Mouse (Mus musculus): Measurements from ENCODE around the gene Zfp771. TPM values are rescaled to one million over a fixed set of nuclear protein-coding genes. Genes with fewer than 3 reads are reported as not detected.

The Zfp771 gene
- polyA plus RNA-seq, 1 experiment from 2014 or later, result 13.8 TPM

DNA sequence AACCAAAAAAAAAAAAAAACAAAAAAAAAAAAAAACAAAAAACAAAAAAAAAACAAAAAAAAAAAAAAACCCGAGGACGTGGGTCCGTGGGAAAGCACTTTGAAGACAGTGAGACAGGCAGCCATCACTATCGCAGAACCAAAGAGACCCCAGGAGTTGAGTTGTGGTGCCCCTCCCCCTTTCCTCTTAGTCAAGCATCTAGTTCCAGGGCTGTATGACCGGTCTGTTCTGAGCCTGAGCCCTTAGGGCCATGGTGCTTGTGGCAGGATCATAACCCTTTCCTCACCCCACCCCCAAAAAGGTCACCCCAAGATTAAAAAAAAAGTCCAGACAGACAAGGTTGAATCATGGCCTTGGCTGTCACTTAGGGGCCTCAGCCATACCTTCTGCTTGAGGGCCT, 27.8 kb upstream of the Zfp771 start:
- H3K9me3 ChIP-seq (replicated peaks; ENCODE audit: control insufficient read depth, low read length), result no peaks in the 10 kb centered on the region
- H3K4me2 ChIP-seq (ENCODE audit: low read depth, low read length), result no peak overlapping the region
- no peaks in the 10 kb centered on the region for H3K27me3 ChIP-seq (ENCODE audit: control insufficient read depth, insufficient read depth, low read depth, low read length)
- ATAC-seq (ENCODE audit: low read depth), result no peak
- H3K27ac ChIP-seq (ENCODE audit: low read length), result no peak overlapping the region
- 72% methylated on average over 5 of the region's 5 CpGs for WGBS (ENCODE audit: insufficient replicate concordance)
- H3K4me3 ChIP-seq (ENCODE audit: low read depth, low read length), result no peak overlapping the region
- no peak overlapping the region for H3K9ac ChIP-seq (ENCODE audit: low read depth, low read length)
- no peaks in the 10 kb centered on the region for H3K36me3 ChIP-seq (ENCODE audit: control insufficient read depth, insufficient read depth)
- H3K4me1 ChIP-seq (ENCODE audit: control insufficient read depth, low read depth, low read length), result peaks cover 38% of the 10 kb centered on the region

DNA sequence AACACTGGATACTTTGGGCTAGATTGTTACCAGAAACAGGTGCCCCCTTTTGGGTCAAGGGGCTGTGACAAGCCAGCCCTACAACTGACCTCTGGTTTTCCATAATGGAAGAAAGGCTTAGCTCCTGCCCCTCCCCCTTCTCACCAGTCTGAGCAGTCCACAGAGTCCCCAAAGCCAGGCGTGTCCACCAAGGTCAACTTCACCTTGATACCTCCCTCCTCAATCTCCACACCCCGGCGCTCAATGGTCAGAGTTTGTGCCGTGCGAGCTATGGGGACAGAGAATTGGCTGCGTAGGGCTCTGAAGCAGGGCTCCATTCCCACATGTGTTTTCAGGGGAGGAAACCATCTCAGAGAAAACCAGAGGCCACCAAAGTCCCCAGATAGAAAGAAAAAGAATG, 26.6 kb upstream of the Zfp771 start:
- Histone ChIP-seq H3K9me3 (replicated peaks; ENCODE audit: control insufficient read depth, low read length) (no peaks in the 10 kb centered on the region), H3K36me3 (ENCODE audit: control insufficient read depth, insufficient read depth) (no peaks in the 10 kb centered on the region), H3K27me3 (ENCODE audit: control insufficient read depth, insufficient read depth, low read depth, low read length) (no peaks in the 10 kb centered on the region), H3K27ac (ENCODE audit: low read length) (peak overlapping the region; percentile 90), H3K4me3 (ENCODE audit: low read depth, low read length) (peak overlapping the region; percentile 28), H3K9ac (ENCODE audit: low read depth, low read length) (peak overlapping the region; percentile 55), H3K4me1 (ENCODE audit: control insufficient read depth, low read depth, low read length) (peaks cover 38% of the 10 kb centered on the region), H3K4me2 (ENCODE audit: low read depth, low read length) (peak overlapping the region; percentile 46)
- ATAC-seq (ENCODE audit: low read depth), result no peak
- WGBS (ENCODE audit: insufficient replicate concordance), result 68% methylated on average over 6 of the region's 6 CpGs

DNA sequence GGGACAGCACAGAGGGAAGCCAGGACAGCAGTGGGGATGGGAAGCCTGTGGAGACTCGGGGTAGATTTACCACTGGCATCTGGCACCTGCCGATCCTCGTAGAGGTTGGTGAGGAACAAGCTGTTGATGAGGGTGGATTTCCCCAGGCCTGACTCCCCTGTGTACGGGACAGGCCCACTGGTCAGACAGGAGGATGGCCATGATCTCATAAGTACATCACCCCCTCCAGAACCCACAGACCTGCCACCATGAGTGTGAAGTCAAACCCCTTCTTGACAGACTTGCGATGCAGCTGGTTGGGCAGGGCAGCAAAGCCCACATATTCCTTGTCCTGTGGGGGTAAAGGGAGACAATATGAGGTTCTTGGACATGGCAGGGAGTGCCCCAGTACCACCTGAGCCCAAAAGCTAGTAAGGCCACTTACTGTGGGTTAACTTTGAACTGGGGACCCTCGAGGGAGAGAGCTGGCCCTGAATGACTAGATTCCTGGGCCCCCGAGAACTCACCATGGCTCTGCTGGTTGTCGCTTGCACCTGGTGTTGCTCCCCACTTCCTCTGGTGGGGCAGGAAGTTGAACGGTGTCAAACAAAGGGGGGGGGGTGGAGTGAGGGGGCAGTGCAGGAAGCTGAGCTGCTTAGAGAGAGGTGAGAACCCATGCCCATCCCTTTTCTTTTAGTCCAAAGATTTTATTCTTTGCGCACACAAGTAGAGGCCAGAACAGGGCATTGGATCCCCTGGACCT, 26.0 kb upstream of the Zfp771 start:
- peak overlapping the region; percentile 46 for H3K4me2 ChIP-seq (ENCODE audit: low read depth, low read length)
- H3K27ac ChIP-seq (ENCODE audit: low read length), result peak overlapping the region; percentile 90
- H3K4me1 ChIP-seq (ENCODE audit: control insufficient read depth, low read depth, low read length), result peaks cover 43% of the 10 kb centered on the region
- 32% methylated on average over 10 of the region's 10 CpGs for WGBS (ENCODE audit: insufficient replicate concordance)
- H3K27me3 ChIP-seq (ENCODE audit: control insufficient read depth, insufficient read depth, low read depth, low read length), result no peaks in the 10 kb centered on the region
- H3K9me3 ChIP-seq (replicated peaks; ENCODE audit: control insufficient read depth, low read length), result no peaks in the 10 kb centered on the region
- H3K36me3 ChIP-seq (ENCODE audit: control insufficient read depth, insufficient read depth), result no peaks in the 10 kb centered on the region
- H3K9ac ChIP-seq (ENCODE audit: low read depth, low read length), result peak overlapping the region; percentile 55
- 0 out of 2 replicates have a peak, but pooled peaks have one; percentile 7 for ATAC-seq (ENCODE audit: low read depth)
- peak overlapping the region; percentile 28 for H3K4me3 ChIP-seq (ENCODE audit: low read depth, low read length)

DNA sequence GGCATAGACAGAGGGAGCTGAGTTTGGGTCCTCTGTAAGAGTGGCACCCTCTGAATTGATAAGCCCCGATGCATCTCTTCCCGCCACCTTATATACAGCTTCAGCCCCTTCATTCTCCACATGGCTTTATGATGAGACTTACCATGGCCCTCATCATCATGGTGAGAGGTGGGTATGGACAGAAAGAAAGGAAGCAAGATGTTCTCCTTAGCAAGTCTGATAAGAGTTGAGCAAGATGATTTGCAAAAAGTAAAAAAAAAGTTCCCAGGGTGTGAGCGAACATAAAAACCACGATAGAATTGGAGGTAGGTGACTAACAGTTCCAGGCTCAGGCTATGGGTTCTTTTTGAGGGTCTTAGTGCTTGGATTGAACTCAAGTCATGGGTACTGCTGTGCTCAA, 25.4 kb upstream of the Zfp771 start:
- Histone ChIP-seq H3K4me3 (ENCODE audit: low read depth, low read length) (peak overlapping the region; percentile 28; the same call in 1 of the 2 replicates), H3K9ac (ENCODE audit: low read depth, low read length) (peak overlapping the region; percentile 55), H3K9me3 (replicated peaks; ENCODE audit: control insufficient read depth, low read length) (no peaks in the 10 kb centered on the region), H3K27ac (ENCODE audit: low read length) (peak overlapping the region; percentile 90), H3K36me3 (ENCODE audit: control insufficient read depth, insufficient read depth) (no peaks in the 10 kb centered on the region), H3K27me3 (ENCODE audit: control insufficient read depth, insufficient read depth, low read depth, low read length) (no peaks in the 10 kb centered on the region), H3K4me1 (ENCODE audit: control insufficient read depth, low read depth, low read length) (peaks cover 49% of the 10 kb centered on the region), H3K4me2 (ENCODE audit: low read depth, low read length) (peak overlapping the region; percentile 46)
- WGBS (ENCODE audit: insufficient replicate concordance), result 19% methylated on average over 4 of the region's 4 CpGs
- ATAC-seq (ENCODE audit: low read depth), result peak; percentile 49

DNA sequence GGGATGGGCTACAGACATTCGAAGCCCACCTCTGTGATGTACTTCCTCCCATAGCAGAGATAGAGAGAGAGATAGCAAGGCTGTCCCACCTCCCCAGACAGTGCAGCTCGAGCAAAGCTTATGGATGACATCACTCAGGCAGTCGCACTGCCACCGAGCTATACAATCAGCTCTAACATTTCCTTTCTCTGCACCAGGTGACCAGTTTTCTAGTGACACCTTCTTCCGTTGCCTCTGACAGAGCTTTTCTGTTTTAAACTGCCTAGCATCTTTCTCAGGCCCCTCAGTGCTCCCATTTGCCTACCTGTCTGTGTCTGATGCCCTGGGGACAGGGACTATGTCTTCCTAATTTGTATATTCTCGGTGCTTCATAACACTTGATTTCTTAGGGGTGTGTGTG, 23.6 kb upstream of the Zfp771 start:
- no peaks in the 10 kb centered on the region for H3K9me3 ChIP-seq (replicated peaks; ENCODE audit: control insufficient read depth, low read length)
- WGBS (ENCODE audit: insufficient replicate concordance), result 65% methylated on average over 6 of the region's 6 CpGs
- ATAC-seq (ENCODE audit: low read depth), result no peak
- H3K27me3 ChIP-seq (ENCODE audit: control insufficient read depth, insufficient read depth, low read depth, low read length), result no peaks in the 10 kb centered on the region
- peak overlapping the region; percentile 18; the same call in 1 of the 2 replicates for H3K27ac ChIP-seq (ENCODE audit: low read length)
- no peak overlapping the region for H3K9ac ChIP-seq (ENCODE audit: low read depth, low read length)
- H3K4me3 ChIP-seq (ENCODE audit: low read depth, low read length), result no peak overlapping the region
- no peak overlapping the region for H3K4me2 ChIP-seq (ENCODE audit: low read depth, low read length)
- no peaks in the 10 kb centered on the region for H3K36me3 ChIP-seq (ENCODE audit: control insufficient read depth, insufficient read depth)
- peaks cover 60% of the 10 kb centered on the region for H3K4me1 ChIP-seq (ENCODE audit: control insufficient read depth, low read depth, low read length)

DNA sequence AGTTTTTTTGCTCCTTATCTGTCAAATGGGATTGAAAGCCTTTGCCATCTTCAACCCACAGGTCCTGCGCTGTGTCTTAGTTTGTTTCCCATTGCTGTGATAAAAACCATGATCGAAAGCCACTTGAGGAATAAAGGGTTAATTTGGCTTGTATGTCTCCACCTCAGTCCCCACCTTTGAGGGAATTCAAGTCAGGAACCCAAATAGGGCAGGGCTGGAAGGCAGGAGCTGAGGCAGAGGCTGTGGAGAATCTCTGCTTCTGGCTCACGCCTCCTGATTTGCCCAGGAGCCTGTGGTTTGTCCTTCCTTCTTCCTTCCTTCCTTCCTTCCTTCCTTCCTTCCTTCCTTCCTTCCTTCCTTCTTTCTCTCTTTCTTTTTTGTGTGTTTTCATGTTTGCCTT, 21.0 kb upstream of the Zfp771 start:
- 82% methylated on average over 3 of the region's 3 CpGs for WGBS (ENCODE audit: insufficient replicate concordance)
- Histone ChIP-seq H3K4me1 (ENCODE audit: control insufficient read depth, low read depth, low read length) (peaks cover 62% of the 10 kb centered on the region), H3K27ac (ENCODE audit: low read length) (peak overlapping the region; percentile 94), H3K9ac (ENCODE audit: low read depth, low read length) (peak overlapping the region; percentile 5), H3K9me3 (replicated peaks; ENCODE audit: control insufficient read depth, low read length) (no peaks in the 10 kb centered on the region), H3K4me2 (ENCODE audit: low read depth, low read length) (peak overlapping the region; percentile 31), H3K36me3 (ENCODE audit: control insufficient read depth, insufficient read depth) (no peaks in the 10 kb centered on the region), H3K4me3 (ENCODE audit: low read depth, low read length) (no peak overlapping the region), H3K27me3 (ENCODE audit: control insufficient read depth, insufficient read depth, low read depth, low read length) (no peaks in the 10 kb centered on the region)
- ATAC-seq (ENCODE audit: low read depth), result no peak

DNA sequence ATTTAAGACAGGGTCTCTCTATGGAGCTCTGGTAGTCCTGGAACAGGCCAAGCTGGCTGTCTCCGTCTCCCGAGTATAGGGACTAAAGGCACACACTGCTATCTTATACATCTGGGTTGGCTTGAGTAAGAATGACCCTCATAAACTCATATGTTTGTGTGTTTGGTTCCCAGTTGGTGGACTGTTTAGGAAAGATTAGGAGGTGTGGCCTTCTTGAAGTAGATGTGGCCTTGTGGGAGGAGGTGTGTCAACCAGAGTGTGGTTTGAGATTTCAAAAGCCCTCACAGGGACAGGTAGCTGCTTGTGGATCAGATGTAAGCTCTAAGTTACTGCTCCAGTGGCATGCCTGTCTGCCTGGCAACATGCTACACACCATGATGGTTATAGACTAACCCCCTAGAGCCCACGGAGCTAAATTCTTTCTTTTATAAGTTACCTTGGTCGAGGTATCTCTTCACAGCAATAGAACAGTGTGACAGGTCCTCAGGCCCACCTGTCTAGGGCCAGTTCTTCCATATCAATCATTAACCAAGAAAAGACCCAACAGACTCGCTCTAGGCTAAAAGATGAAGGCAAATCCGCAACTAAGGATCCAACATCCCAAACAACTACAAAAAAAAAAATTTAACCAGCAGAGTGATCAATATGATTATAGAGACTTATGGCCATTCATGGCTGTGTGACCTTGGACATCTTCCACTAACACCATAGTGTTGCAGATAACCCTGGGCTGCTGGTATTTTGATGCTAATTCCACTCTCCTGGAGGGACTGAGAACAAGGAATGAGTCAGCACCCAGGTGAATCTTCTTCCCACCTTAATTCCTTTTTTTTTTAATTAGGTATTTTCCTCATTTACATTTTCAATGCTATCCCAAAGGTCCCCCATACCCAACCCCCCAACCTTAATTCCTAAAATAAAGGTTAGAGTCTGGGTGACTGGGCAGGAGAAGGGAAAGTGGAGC, 20.3 kb upstream of the Zfp771 start:
- Histone ChIP-seq H3K27me3 (ENCODE audit: control insufficient read depth, insufficient read depth, low read depth, low read length) (no peaks in the 10 kb centered on the region), H3K4me2 (ENCODE audit: low read depth, low read length) (peak overlapping the region; percentile 31), H3K9ac (ENCODE audit: low read depth, low read length) (peak overlapping the region; percentile 11), H3K27ac (ENCODE audit: low read length) (peak overlapping the region; percentile 94), H3K36me3 (ENCODE audit: control insufficient read depth, insufficient read depth) (no peaks in the 10 kb centered on the region), H3K4me3 (ENCODE audit: low read depth, low read length) (no peak overlapping the region), H3K4me1 (ENCODE audit: control insufficient read depth, low read depth, low read length) (peaks cover 57% of the 10 kb centered on the region), H3K9me3 (replicated peaks; ENCODE audit: control insufficient read depth, low read length) (no peaks in the 10 kb centered on the region)
- ATAC-seq (ENCODE audit: low read depth), result peak; percentile 74
- 64% methylated on average over 6 of the region's 6 CpGs for WGBS (ENCODE audit: insufficient replicate concordance)

DNA sequence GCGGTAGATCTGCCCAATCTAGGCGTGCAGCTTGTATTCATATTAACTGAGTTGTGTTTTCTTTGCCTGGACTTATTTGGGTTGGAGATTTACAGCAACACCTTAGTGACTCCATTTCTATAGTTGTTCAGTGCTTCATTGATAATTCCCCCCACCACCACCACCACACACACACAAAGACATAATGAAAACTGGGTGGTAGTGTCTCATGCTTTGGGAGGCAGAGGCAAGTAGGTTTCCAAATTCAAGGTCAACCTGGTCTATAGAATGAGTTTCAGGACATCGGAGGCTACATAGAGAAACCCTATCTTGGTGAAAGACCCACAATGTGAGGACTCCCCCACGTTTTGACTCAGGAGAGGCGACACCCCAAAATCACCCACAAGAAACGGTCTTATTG, 19.5 kb upstream of the Zfp771 start:
- Histone ChIP-seq H3K4me3 (ENCODE audit: low read depth, low read length) (no peak overlapping the region), H3K27ac (ENCODE audit: low read length) (peak overlapping the region; percentile 94), H3K27me3 (ENCODE audit: control insufficient read depth, insufficient read depth, low read depth, low read length) (no peaks in the 10 kb centered on the region), H3K9me3 (replicated peaks; ENCODE audit: control insufficient read depth, low read length) (no peaks in the 10 kb centered on the region), H3K4me1 (ENCODE audit: control insufficient read depth, low read depth, low read length) (peaks cover 51% of the 10 kb centered on the region), H3K9ac (ENCODE audit: low read depth, low read length) (no peak overlapping the region), H3K4me2 (ENCODE audit: low read depth, low read length) (no peak overlapping the region), H3K36me3 (ENCODE audit: control insufficient read depth, insufficient read depth) (0 out of 2 replicates have a peak, but pooled peaks cover 2% of the 10 kb centered on the region)
- 79% methylated on average over 6 of the region's 6 CpGs for WGBS (ENCODE audit: insufficient replicate concordance)
- ATAC-seq (ENCODE audit: low read depth), result no peak
